Mouse (Mus musculus): Measurements from ENCODE around the gene Frmd4a.
"Not testable (repeated sequence)": the region's sequence is repeated elsewhere in the genome, so short reads cannot be mapped to it uniquely, and the experiment has no call there.

Gene Frmd4a

DNA sequence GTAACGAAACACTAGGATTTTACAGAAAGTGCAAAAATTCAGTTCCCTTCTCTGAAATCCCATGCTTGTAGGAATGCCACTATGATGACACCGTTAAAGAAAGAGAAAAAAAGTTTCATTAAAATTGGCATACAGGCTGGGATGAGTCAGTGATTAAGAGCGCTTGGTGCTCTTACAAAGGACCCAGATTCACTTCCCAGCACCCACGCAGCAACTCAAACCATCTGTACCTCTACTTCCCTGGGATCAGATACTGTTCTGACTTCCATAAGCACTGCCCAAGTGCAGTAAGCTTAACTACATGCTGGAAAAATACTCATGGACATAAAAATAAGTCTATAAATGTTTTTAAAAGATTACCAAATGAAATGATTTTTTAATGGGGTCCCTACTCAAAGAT, 599.5 kb downstream of the Frmd4a start:
- DNase-seq (ENCODE audit: low read depth, low spot score) = peak; percentile 72

DNA sequence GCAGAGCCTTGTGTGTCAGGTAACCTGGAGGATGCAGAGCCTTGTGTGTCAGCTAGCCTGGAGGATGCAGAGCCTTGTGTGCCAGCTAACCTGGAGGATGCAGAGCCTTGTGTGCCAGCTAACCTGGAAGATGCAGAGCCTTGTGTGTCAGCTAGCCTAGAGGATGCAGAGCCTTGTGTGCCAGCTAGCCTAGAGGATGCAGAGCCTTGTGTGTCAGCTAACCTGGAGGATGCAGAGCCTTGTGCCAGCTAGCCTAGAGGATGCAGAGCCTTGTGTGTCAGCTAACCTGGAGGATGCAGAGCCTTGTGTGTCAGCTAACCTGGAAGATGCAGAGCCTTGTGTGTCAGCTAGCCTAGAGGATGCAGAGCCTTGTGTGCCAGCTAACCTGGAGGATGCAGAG, 601.6 kb downstream of the Frmd4a start:
- not testable (repeated sequence) for DNase-seq (ENCODE audit: low read depth, low spot score)

DNA sequence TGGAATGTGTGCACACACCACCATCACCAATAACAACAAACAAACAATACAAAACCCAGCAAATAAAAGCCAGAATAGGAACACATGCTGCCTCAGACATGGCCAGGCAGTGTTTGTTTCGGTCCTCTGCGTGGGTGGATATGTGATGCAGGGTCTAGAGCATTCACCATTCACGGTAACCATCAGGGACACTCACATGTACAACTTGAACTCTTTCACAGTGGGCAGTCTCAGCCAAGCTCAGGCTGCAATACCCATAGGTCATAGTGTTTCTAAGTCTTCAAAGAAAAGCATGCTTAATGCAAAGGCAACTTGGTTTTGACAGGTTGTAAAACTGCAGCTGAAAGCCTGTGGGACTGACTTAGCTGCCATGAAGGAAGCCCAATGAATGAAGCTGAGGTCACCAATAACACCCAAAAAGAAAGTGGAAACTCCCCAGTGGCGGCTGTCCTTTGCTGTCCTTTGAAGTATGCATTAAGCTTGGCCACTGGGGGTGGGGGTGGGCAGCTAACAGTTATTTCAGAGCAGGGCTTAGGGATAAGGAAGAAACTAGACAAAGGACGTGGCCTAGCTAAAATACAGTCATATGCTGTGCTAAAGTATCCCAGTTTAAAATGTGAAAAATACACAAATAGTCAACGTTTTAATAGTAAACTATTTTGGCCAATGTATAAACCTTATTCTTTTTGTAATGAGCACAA, 602.5 kb downstream of the Frmd4a start:
- DNase-seq (ENCODE audit: low read depth, low spot score) = no peak

DNA sequence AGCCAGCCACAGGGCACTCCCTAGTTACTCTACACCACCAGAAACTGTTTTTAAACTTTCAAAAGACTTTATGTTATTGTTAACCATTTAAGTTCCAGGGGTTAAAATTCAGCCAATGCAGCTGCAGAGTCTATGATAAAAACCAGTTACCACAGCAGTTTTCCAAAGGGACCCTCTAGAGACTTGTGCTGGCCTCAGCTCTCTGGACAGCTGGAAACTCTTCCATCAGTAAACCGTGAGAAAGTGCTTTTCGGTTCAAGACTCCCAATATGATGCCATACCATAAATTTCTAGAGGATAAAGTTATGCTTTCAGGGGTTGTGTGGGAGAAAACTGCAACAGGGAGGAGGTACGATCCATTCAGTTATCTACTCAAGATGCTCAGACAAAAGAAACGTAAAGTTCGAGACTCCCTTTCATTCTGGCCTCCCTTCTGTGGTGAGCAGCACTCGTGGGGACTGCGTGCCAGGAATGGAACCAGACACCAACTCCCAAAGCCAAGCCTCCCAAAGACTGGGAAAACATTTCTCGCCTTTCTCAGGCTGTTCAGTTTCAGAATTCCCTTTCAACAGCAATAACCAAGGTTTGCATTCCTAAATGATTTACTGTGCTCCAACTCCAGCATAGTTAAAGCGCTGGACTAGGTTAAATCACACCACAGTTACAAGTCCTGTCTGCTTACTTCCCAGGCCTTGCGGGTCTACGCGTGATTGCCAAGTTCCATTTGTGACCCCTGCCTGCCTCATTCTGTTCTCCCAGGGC, 603.3 kb downstream of the Frmd4a start:
- no peak for DNase-seq (ENCODE audit: low read depth, low spot score)

- no peak for DNase-seq (ENCODE audit: low read depth, low spot score)
Measured at GRCm38 (mm10) chr2:4621471-4621985, 604.0 kb downstream of the Frmd4a start.

DNA sequence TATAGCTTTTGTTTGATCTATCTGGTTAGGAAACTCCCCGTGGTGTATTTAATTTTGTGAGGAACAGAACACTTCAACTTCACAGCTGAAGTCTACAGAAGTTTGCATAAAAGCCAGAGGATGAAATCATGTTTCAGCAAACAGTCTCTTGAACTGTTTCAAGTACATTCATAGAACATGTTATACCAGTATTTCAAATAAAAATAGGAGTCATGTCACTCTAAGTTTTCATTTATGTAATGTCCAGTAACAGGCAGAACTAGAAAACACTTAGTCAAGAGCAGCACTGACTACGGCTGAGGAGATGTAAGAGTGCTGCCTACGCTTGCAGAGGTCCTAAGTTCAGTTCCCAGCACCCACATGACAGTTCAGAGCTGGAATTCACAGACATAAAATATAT, 609.4 kb downstream of the Frmd4a start:
- no peak for DNase-seq (ENCODE audit: low read depth, low spot score)

DNA sequence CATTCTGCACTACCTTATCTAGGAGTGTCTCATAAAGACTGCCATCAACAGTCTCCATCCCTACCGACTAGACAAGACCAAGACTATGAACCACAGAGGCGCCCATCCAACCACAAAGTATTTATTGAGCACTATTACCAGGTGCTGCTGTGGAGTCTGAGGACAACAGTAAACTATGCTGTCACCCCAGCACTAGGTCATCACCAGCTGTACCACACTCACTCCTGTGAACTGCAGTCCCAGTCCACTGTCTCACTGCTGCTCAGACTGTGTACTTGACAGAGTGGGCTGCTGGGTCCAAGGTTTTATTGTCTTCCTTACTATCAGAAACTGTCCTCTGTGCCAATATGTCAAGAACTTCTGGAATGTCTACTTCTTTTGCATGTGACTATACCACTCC, 611.4 kb downstream of the Frmd4a start:
- DNase-seq (ENCODE audit: low read depth, low spot score) = no peak

DNA sequence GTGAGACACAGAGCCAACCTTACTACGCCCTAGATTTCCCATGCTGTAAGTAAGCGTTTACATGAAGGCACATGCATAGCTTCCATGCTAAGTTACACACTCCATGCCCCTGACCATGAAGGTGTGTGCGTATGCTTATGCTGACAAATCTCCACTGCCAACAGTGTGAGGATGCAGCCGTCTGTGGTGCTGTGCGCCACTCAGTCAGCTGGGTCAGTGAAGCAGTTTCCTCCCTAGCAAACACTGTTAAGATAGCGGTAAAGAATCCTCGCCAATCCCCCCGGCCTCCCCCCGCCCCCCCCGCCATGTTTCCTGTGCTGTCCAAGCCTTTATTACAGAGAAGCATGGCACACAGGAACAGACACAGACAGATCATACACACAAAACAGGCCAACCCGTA, 612.0 kb downstream of the Frmd4a start:
- no peak for DNase-seq (ENCODE audit: low read depth, low spot score)

DNA sequence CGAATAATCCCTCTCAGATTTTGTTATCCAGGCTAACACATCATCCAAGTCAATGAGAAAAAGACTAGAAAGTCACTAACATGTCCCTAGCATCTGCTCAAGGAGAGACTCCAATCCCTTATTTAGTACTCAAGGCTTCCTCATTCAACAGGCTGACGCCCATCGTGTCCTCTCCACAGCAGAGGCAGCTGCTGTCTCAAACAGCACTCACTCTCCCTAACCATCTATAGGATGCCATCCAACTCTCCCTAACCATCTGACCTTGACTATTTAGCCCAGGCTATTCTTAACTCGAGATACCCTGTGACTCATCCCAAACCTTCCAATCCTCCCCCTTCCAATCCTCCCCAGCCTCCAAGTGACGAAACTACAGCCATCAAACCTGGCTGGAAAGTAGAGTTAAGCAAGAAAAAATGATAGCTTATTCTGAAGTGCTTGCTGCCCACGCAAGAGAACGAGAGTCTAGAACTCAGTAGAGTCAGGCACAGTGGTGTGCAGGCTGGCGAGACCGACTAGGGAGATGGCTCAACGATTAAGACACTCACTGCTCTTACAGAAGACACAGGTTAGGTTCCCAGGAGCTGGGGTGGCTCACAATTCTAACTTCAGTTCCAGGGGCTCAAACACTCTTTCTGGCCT, 612.8 kb downstream of the Frmd4a start:
- DNase-seq (ENCODE audit: low read depth, low spot score) = no peak

GRCm38 (mm10) chr2:4635804-4636203, 618.3 kb downstream of the Frmd4a start:
- no peak for DNase-seq (ENCODE audit: low read depth, low spot score)

- DNase-seq (ENCODE audit: low read depth, low spot score) = no peak
Measured at GRCm38 (mm10) chr2:4636656-4637055, 619.1 kb downstream of the Frmd4a start.

DNA sequence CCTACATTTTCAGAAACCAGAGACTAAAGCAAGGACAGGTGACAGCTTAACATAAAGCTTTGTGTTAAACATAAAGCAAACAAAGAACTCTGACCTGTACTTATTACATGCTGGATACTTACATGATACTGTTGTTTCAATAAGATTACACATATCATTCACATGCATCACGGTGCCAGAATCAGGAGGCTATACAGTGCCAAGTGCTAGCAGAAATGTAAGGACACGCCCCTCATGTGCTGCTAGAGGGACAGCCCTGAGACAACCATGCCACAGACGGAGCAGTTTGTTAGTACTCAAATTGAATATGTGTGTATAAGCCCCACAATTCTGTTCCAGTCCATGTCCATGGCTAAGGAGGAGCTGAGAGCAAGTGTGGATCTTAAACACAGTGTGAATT, 620.7 kb downstream of the Frmd4a start:
- no peak for DNase-seq (ENCODE audit: low read depth, low spot score)

GRCm38 (mm10) chr2:4645066-4645465, 627.5 kb downstream of the Frmd4a start:
- no peak for DNase-seq (ENCODE audit: low read depth, low spot score)

- DNase-seq (ENCODE audit: low read depth, low spot score) = no peak
Measured at GRCm38 (mm10) chr2:4648094-4648493, 630.6 kb downstream of the Frmd4a start.

GRCm38 (mm10) chr2:4649646-4650045, 632.1 kb downstream of the Frmd4a start:
- DNase-seq (ENCODE audit: low read depth, low spot score) = no peak

GRCm38 (mm10) chr2:4651500-4652285, 634.2 kb downstream of the Frmd4a start, which contains the start of gene Prpf18:
Prpf18 (minus strand) TSS chr2:4652113.
- DNase-seq (ENCODE audit: low read depth, low spot score) = peak; percentile 84

DNA sequence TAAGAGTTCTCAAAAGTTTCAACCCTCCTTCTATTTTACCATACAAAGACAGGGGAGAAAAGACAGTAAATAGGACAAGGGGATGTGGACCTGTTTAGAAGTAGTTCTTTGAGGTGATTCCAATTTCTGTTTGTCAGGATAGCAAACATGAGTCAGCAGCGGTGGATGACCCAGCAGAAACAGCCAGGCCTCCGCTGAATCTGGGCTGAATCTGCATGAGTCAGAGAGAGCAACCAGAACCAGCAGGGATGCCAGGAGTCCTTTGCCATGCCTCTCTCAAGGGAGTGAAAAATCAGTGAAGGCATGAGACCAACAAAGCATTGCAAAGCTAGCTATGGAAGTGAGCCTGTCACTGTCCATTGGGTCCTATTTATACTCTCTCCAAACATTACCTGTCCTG, 643.2 kb downstream of the Frmd4a start:
- DNase-seq (ENCODE audit: low read depth, low spot score) = no peak
